Mouse (Mus musculus) intestine, embryonic 15.5 days (tissue): ENCODE measurements around the gene Tmem50b. TPM values are rescaled to one million over a fixed set of nuclear protein-coding genes. Genes with fewer than 3 reads are reported as not detected.
"Not testable (repeated sequence)": the region's sequence is repeated elsewhere in the genome, so short reads cannot be mapped to it uniquely, and the experiment has no call there.

ENCODE experiments used
- ATAC-seq: fragments of 200-750 bp; cut with Nextera tagmentation; 2 replicates; pipeline ENCODE4 v1.8.0; 2017; ENCODE audit warnings: moderate TSS enrichment, moderate library complexity
- H3K27ac ChIP-seq: fragments of 300-500 bp; sonication (generic); 2 replicates; pipeline ENCODE4 v1.5.1; 2015; ENCODE audit warnings: mild to moderate bottlenecking, inconsistent platforms
- H3K27me3 ChIP-seq: fragments of 300-500 bp; sonication (generic); replicated peaks from 2 replicates; pipeline ENCODE4 v1.6.1; 2015; ENCODE audit warnings: inconsistent platforms
- H3K36me3 ChIP-seq: fragments of 300-500 bp; sonication (generic); 2 replicates; pipeline ENCODE4 v1.6.1; 2015; ENCODE audit warnings: inconsistent platforms
- H3K4me1 ChIP-seq: fragments of 300-500 bp; sonication (generic); replicated peaks from 2 replicates; pipeline ENCODE4 v1.6.1; 2015; ENCODE audit warnings: inconsistent platforms
- H3K4me2 ChIP-seq: fragments of 300-500 bp; sonication (generic); replicated peaks from 2 replicates; pipeline ENCODE4 v1.6.1; 2015; ENCODE audit warnings: mild to moderate bottlenecking, inconsistent platforms
- H3K4me3 ChIP-seq: fragments of 300-500 bp; sonication (generic); replicated peaks from 2 replicates; pipeline ENCODE4 v1.5.1; 2015; ENCODE audit warnings: inconsistent platforms
- H3K9ac ChIP-seq: fragments of 300-500 bp; sonication (generic); 2 replicates; pipeline ENCODE4 v1.6.1; 2015; ENCODE audit warnings: inconsistent platforms
- H3K9me3 ChIP-seq: fragments of 300-500 bp; sonication (generic); 2 replicates; pipeline ENCODE4 v1.6.1; 2016; ENCODE audit warnings: inconsistent platforms
- WGBS: fragments of 180-500 bp; shearing (Covaris S2); methylation state at CpG from one replicate; pipeline ENCODE4 v1.1.7; 2015; 5-methylcytosine and 5-hydroxymethylcytosine counted together
- polyA plus RNA-seq: library from polyadenylated mRNA; unstranded; fragments of >200 nt; fragmentation: Nextera tagmentation; extraction: Ambion mirVana; gene quantifications from 2 replicates; pipeline ENCODE4 v1.2.1, GENCODE M21; 2015

Tmem50b gene
- polyA plus RNA-seq, 1 experiment from 2014 or later = 31.7 TPM

GRCm38 (mm10) chr16:91531856-91532255 is 65.7 kb downstream of the Tmem50b start:
- Histone ChIP-seq H3K9me3 (no peaks in the 10 kb centered on the region), H3K9ac (no peak overlapping the region), H3K4me3 (no peak overlapping the region), H3K27ac (no peak overlapping the region), H3K4me1 (peaks cover 4% of the 10 kb centered on the region; the same call in 1 of the 2 replicates), H3K27me3 (no peaks in the 10 kb centered on the region), H3K36me3 (no peaks in the 10 kb centered on the region), H3K4me2 (no peak overlapping the region)
- 67% methylated on average over 6 of the region's 6 CpGs for WGBS
- peak; percentile 5; the same call in 1 of the 2 replicates for ATAC-seq

GRCm38 (mm10) chr16:91530830-91531229 is 66.8 kb downstream of the Tmem50b start:
- ATAC-seq, H3K36me3 ChIP-seq, H3K4me3 ChIP-seq, H3K4me2 ChIP-seq, H3K27ac ChIP-seq, H3K4me1 ChIP-seq, H3K9ac ChIP-seq, H3K27me3 ChIP-seq, H3K9me3 ChIP-seq: not testable (repeated sequence)
- WGBS = 74% methylated on average over 4 of the region's 4 CpGs

GRCm38 (mm10) chr16:91528578-91528977 is 69.0 kb downstream of the Tmem50b start:
- H3K4me2 ChIP-seq = no peak overlapping the region
- no peak overlapping the region for H3K27ac ChIP-seq
- no peak for ATAC-seq
- no peaks in the 10 kb centered on the region for H3K9me3 ChIP-seq
- H3K27me3 ChIP-seq = no peaks in the 10 kb centered on the region
- WGBS = 78% methylated on average over 9 of the region's 9 CpGs
- H3K36me3 ChIP-seq = no peaks in the 10 kb centered on the region
- H3K4me3 ChIP-seq = no peak overlapping the region
- H3K9ac ChIP-seq = no peak overlapping the region
- H3K4me1 ChIP-seq = peaks cover 4% of the 10 kb centered on the region; the same call in 1 of the 2 replicates

GRCm38 (mm10) chr16:91527500-91527899 is 70.1 kb downstream of the Tmem50b start:
- no peak overlapping the region for H3K27ac ChIP-seq
- H3K9me3 ChIP-seq = no peaks in the 10 kb centered on the region
- H3K4me3 ChIP-seq = no peak overlapping the region
- H3K4me2 ChIP-seq = no peak overlapping the region
- 55% methylated on average over 5 of the region's 5 CpGs for WGBS
- no peaks in the 10 kb centered on the region for H3K36me3 ChIP-seq
- ATAC-seq = no peak
- peaks cover 1% of the 10 kb centered on the region; the same call in 1 of the 2 replicates for H3K4me1 ChIP-seq
- H3K9ac ChIP-seq = no peak overlapping the region
- no peaks in the 10 kb centered on the region for H3K27me3 ChIP-seq

- Histone ChIP-seq H3K27me3 (no peaks in the 10 kb centered on the region), H3K4me2 (no peak overlapping the region), H3K9ac (no peak overlapping the region), H3K4me1 (no peaks in the 10 kb centered on the region), H3K4me3 (no peak overlapping the region), H3K27ac (no peak overlapping the region), H3K36me3 (no peaks in the 10 kb centered on the region), H3K9me3 (no peaks in the 10 kb centered on the region)
- no peak for ATAC-seq
- 71% methylated on average over 10 of the region's 10 CpGs for WGBS
Measured at GRCm38 (mm10) chr16:91527051-91527450, 70.5 kb downstream of the Tmem50b start.

- H3K9me3 ChIP-seq = no peaks in the 10 kb centered on the region
- no peak overlapping the region for H3K4me2 ChIP-seq
- H3K27me3 ChIP-seq = no peaks in the 10 kb centered on the region
- no peak for ATAC-seq
- H3K27ac ChIP-seq = no peak overlapping the region
- no peaks in the 10 kb centered on the region for H3K4me1 ChIP-seq
- 98% methylated on average over 6 of the region's 6 CpGs for WGBS
- no peak overlapping the region for H3K4me3 ChIP-seq
- H3K36me3 ChIP-seq = no peaks in the 10 kb centered on the region
- no peak overlapping the region for H3K9ac ChIP-seq
Measured at GRCm38 (mm10) chr16:91526274-91526673, 71.3 kb downstream of the Tmem50b start.

Other genes starting within 250 kb of the Tmem50b start
- gene Ifnar2, start 225.0 kb downstream of the Tmem50b start, polyA plus RNA-seq = 43.9 and 44.5 TPM in 2 replicates
- not detected in 2 replicates for gene Gm21970, start 206.1 kb downstream of the Tmem50b start, polyA plus RNA-seq
- 64.8 and 74.4 TPM in 2 replicates for gene Il10rb, start 191.6 kb downstream of the Tmem50b start, polyA plus RNA-seq
- 40.1 and 42.0 TPM in 2 replicates for gene Ifnar1, start 112.6 kb downstream of the Tmem50b start, polyA plus RNA-seq
- 76.4 and 90.6 TPM in 2 replicates for gene Ifngr2, start 50.7 kb downstream of the Tmem50b start, polyA plus RNA-seq
- gene Dnajc28, start 21.2 kb upstream of the Tmem50b start, polyA plus RNA-seq = 2.1 and 2.5 TPM in 2 replicates
- gene Gart, start 49.2 kb upstream of the Tmem50b start, polyA plus RNA-seq = 107 and 110 TPM in 2 replicates
- gene Son, start 49.7 kb upstream of the Tmem50b start, polyA plus RNA-seq = 100 and 101 TPM in 2 replicates
- 16.3 and 17.6 TPM in 2 replicates for gene Donson, start 91.0 kb upstream of the Tmem50b start, polyA plus RNA-seq
- gene Cryzl1, start 131.2 kb upstream of the Tmem50b start, polyA plus RNA-seq = 64.1 and 68.7 TPM in 2 replicates
- gene Itsn1, start 131.5 kb upstream of the Tmem50b start, polyA plus RNA-seq = 16.2 and 16.4 TPM in 2 replicates